Mouse (Mus musculus): ENCODE data around the gene Trmt112. TPM values are rescaled to one million over a fixed set of nuclear protein-coding genes. Genes with fewer than 3 reads are reported as not detected.
"Not testable (repeated sequence)": the region's sequence is repeated elsewhere in the genome, so short reads cannot be mapped to it uniquely, and the experiment has no call there.

Trmt112 gene
- 95.2 and 108 TPM in 2 replicates for total RNA-seq (2021)
- long read RNA-seq, transcript Trmt112-202 (4 exons, 985 nt) = major isoform, 43 of 47 reads
- long read RNA-seq, partial matches to known transcripts = 4 of 47 reads
- long read RNA-seq, other reads (novel, unspliced or antisense) = 0 of 47 reads

DNA sequence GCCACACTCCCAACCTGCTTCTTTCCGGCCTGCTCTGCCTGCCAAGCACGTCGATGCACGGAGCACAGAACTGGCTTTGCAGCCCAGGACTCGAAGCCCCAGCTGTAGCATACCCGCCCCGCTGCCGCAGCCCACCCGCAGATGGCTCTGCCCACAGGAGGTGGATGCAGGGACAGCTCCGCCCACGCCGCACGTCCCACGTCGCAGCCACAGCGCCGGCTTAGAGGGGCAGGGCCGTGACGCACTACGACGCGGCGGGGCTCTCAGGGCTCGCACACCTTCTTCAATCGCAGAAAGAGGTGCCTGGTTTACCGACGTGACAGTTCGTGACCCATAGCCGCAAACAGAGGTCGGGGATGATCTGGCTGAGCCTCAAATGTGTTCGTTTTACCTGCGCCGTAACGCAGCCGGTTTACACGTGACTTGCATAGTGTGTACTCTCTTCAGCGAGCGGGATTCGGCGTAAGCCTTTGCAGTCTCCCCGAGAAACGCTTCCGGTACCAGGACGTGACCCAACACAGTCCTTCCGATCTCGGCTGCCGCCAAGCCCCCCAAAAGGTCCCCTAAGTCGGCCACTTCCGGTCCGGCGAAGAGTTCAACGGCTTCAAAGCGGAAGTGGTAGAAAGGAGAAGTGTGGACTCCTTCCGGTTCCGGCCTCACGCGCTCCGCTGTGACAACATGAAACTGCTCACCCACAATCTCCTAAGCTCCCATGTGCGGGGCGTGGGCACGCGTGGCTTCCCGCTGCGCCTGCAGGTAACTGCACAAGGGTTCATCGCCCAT lies at the start of gene Trmt112, which contains the start of gene Prdx5:
TSS of gene Trmt112 (plus strand) at position 192 of the 783 bp plus-strand sequence.
TSS of gene Prdx5 (minus strand) at position 600 of the 783 bp plus-strand sequence.
- peak; percentile 91 for DNase-seq

GRCm38 (mm10) chr19:6859971-6860370 lies 49.5 kb upstream of the Trmt112 start:
- DNase-seq = no peak

DNA sequence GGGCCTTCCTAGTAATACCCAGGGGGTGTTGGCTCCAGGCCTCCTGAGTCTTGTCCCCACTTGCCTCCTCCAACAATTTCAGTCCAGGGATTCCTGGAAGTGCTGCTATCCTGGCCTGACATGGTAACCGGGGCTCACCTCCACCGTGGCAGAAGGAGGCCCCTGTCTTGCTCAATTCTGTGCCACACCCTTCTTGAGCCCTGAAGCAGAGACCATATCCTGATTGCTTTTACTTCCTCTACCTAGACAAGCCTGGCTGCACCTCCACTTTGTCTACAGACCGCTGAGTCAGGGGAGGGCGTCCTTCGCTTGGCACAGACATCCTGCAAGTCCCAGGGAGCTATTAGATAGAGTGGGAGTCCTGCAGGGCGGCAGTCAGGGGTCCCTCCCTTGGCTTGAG lies 48.8 kb upstream of the Trmt112 start:
- no peak for DNase-seq

DNA sequence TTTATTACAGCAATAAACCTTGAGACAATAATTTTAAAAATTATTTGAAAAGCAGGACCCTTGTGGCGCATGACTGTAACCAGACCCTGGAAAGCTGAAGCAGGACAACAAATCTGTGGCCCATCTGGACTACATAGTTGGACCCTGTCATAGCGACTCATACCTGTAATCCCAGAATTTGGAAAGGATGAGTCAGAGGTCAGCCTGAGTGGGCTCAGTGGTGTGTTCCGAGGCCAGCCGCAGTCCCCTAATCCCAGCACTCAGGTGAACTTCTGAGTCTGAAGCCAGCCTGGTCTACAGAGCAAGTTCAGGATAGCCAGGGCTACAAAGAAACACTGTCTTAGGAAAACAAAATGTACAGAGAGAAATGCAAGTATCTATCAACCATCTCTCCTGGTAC lies 48.0 kb upstream of the Trmt112 start:
- DNase-seq = no peak

DNA sequence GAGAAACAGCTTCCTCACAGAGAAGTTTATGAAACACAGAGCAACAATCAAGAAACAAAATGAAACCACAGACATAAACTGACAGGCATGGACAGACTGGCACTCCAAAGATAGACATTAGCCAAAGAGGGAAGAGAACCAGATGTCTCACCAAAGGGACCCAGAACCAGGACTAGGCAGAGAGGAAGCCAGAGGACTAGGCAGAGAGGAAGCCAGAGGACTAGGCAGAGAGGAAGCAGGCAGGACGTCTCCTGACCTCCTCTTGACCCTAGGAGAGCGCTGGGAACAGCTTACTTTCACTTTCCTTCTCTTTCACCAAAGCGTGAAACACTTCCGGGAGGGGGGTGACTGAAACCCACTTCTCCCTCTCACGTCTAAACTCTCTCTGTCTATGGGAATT lies 40.1 kb upstream of the Trmt112 start:
- peak; percentile 39 for DNase-seq

GRCm38 (mm10) chr19:6871574-6872271 lies 37.8 kb upstream of the Trmt112 start:
- DNase-seq = no peak

- DNase-seq = no peak
Observed at GRCm38 (mm10) chr19:6872701-6873100, 36.8 kb upstream of the Trmt112 start.

- DNase-seq = no peak
Observed at GRCm38 (mm10) chr19:6874257-6874656, 35.2 kb upstream of the Trmt112 start.

- no peak for DNase-seq
Observed at GRCm38 (mm10) chr19:6875834-6876233, 33.7 kb upstream of the Trmt112 start.

DNA sequence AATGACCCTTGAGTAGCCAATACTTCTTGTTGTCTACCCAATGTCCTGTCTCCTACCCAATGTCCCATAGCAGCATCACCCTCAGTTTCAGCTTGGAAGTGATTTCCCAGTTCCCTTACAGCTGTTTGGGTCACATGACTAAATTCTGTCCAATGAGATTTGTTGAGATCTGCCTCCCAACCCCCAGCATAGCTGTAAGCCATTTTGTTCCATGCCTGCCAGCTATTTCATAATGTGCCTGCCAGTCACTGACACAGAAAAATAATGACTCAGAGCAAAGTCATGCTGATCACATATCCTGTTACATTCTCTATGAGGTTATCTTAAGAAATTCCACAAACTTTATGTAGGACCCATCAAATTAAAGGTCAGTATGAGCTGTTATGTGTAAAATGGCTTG lies 32.7 kb upstream of the Trmt112 start:
- no peak for DNase-seq

- DNase-seq = no peak
Observed at GRCm38 (mm10) chr19:6877965-6878364, 31.5 kb upstream of the Trmt112 start.

DNA sequence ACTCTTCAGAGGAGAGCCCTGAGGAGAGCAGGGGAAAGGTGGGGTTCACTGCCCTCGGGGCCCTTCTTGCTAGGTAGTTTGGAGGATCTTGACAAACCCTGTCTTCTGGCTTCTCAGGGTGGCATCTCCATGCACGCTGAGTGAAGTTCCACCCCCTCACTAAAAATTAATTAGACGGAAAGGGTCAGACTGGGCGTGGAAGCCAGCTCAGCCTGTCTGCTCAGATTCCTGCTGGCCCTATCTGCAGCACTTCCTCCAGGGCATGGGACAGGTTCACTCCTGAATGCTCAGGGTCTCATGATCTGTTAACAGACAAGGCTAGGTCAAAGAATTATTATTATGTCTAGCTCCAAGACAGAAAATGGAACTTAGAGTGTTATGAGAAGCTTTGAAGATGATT lies 17.0 kb upstream of the Trmt112 start:
- no peak for DNase-seq

GRCm38 (mm10) chr19:6893731-6894451 lies 15.6 kb upstream of the Trmt112 start:
- no peak for DNase-seq

GRCm38 (mm10) chr19:6895608-6896305 lies 13.7 kb upstream of the Trmt112 start:
- not testable (repeated sequence) for DNase-seq

- DNase-seq = no peak
Observed at GRCm38 (mm10) chr19:6899641-6900040, 9.9 kb upstream of the Trmt112 start.

- DNase-seq = no peak
Observed at GRCm38 (mm10) chr19:6903031-6903430, 6.5 kb upstream of the Trmt112 start.

- DNase-seq = no peak
Observed at GRCm38 (mm10) chr19:6904846-6905245, 4.7 kb upstream of the Trmt112 start.

- DNase-seq = no peak
Observed at GRCm38 (mm10) chr19:6905498-6906159, 3.9 kb upstream of the Trmt112 start.

DNA sequence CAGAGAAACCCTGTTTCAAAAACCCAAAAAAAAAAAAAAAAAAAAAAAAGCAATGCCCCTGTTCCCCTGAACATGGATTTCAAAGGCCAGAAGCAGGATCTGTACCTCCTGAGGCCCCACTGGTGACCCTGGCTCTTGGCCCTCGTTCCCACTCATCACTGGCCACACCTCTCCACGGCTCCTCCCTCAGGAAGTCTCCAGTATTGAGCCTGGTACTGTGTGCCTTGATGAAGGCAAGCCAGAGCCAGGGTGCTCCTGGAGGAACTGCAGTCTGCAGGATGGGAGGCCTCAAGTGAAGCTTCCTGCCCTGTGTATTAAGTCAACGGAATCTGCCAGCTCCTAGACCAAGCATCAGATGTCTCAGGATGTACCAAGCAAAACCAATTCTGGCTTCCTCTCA lies 3.3 kb upstream of the Trmt112 start:
- no peak for DNase-seq

- no peak for DNase-seq
Observed at GRCm38 (mm10) chr19:6907094-6907493, 2.4 kb upstream of the Trmt112 start.

GRCm38 (mm10) chr19:6907811-6908540 lies 1.5 kb upstream of the Trmt112 start:
- DNase-seq = no peak

Measured in adrenal gland, postnatal 25 days (tissue).